Mouse (Mus musculus) lung, adult 18-20 months (tissue): Measurements from ENCODE around the gene Zfp366.
"Not testable (repeated sequence)": the region's sequence is repeated elsewhere in the genome, so short reads cannot be mapped to it uniquely, and the experiment has no call there.

Experiments
- DNase-seq, 2 experiments: peaks; one replicate each; pipeline ENCODE4 v3.0.0; 2022; ENCODE audit warnings: mixed read lengths in 2 of 2

Gene Zfp366

DNA sequence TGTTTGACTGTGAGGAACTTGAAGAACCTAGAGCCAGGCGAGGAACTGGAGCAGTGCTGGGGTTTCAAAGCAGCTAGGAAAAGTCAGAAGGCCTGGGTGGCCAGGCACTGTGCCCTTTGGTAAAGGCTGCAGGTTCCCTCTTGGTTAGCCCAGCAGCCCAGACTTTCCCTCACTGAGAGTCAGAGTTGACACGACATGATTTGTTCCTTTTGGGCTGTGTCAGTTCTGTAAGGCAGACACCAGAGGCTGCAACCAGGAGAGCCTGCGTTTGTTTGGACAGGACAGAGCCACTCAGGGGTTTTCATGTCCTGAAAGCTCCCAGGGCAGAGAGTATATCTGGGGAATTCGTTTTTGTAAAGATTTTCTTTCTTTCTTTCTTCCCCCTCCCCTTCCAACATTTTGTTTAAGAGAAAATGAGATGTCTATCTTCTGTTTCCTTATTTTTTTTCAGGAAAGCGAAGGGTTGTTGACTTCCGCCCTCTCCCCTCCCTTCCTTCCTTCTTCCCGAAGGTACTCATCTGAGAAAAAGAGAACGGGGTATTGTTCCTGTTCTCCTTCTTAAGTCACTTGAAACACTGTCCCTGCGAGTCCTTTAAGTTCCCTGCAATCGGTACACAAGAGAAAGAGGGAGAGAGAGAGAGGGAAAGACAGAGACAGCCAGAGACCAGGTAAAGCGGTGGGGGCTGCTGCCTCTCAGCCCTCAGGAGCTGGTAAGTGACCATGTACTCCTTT, at the start of gene Zfp366:
Gene Zfp366 (plus strand): TSS at position 669 of the 732 bp plus-strand sequence.
- no peak for DNase-seq

DNA sequence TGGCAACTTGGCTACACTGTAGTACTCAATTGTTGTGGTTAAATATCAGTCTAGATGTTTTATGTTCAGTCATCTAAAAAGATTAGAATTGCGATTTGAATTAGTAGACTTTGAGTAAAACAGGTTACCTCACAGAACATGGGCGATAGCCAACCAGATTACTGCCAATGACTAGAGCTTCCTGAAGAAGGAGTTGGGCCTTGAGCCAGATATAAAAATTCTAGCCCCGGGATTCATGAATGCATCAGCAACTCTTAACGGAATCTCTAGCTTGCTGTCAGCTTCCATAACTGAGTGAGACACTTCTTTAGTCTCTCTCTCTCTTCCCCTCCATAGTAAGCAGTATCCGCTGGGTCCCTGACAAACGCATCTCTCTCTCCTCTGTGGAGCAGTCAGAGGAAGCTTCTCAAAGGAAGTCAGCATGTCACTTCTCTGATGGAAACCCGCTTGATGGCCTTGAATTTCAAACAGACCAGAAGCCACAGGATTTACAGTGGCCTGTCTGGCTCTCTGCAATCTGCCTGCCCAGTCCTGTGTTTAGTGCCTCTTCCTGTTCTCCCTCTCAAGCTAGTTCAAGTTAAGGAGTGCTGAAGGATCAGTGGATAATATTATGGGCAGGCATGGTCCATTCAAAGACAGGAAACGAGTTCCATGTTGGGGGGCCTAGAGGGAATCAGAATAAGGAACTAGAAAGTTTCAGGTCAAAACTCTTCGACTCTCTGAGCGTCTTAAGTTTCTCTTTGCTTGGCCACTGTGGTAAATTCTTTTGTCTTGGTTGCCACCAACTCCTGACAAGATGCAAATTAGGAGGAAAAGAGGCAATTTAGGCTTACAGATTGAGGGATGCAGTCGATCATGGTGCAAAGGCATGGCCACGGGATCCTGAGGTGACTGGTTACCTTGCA, 46.0 kb upstream of the Zfp366 start:
- no peak for DNase-seq

DNA sequence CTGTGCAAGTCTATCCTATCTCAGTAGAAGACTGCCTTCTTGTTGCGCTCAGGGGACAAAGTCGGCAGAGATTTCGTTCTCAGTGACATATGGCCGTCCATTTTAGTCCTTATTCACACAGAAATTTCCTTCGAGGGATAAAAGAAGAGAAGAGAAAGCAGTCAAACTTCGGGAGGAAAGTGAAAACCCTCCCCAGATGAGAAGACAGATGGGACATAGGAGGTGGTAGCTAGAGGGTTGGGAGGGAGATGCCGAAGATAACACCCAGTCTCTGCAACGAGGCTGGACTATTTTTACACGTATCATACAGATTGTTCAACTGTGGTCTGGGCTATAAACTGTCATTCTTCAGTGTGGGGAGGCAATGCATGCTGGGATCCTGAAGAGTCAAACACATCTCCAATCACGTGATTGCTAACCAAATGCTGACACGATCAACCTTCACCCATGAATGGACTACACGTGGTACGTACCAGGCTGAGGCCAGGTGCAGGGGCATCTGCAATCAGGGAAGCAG, 38.2 kb upstream of the Zfp366 start:
- DNase-seq = no peak

DNA sequence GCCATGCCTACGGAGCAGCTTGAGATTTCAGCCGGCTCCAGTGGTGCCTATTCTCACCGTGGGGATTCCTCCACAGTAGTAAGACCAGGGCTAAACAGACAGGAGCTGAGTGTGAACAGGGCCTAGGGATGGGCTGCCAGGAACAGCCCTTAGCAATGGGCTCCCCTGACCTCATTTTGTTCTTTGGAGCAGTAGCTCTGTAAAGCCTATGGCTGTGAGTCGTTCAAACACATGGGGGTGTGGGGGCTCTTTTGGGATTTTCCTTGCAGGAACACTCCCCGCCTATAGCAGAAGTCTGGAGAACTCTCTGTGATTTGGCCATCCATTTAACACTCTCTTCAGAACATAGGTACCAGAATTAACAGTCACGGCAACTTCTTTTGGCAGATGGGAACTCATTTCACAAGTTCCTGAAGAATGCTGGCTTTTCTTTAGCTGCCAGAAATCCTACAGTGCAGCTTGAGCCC, 36.9 kb upstream of the Zfp366 start:
- no peak for DNase-seq

DNA sequence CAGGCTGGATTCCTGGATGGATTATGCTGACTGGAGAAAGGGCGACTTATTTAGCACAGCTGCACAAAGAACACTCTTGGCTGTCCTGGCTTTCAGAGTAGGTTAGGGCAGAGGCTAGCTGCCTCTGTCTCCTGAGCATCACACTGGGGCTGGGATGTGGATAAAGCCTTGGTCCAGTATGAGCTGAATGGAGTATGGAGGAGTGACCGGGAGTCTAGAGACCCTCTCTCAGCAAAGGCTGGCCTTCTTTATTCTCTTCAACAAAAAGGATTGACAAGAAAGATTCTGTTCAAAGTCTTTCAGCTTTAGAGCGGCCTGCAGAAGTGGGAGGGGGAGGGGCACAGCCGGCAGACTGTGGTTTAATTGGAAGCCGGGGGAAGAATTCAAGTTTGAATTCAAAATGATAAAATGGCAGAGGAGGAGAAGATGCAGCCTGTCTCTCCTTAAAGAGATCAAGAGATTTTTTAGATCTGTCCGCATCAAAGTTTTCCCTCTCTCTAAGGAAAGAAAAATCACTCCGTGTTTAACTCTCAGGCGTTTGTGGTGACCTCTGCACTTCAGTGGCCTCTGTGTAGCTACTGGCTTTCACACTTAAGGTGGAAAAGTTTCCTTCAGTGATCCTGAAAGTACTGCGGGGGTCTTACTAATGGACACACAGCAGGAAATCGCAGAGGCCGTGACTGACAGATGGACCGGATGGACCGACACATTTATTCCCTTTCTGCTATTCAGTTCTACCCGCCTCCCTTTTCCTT, 34.9 kb upstream of the Zfp366 start:
- no peak for DNase-seq

DNA sequence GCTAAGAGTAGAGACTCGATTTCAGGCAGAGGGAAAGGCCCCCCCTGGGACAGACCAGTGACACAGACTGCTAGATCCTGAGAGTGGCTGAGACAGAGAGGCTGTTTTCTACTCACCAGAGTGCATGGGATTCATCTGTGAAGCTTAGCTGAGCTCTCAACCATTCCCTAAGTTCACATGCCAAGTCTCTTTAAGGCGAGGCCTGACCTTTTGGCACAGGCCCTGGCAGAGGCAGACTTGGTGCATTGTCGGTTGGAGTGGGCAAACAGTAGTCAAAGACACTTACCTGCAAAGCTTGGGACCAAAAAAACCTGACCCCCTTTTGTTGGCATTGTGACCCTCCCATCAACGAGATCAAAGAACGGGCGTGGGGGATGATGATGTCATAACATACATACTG, 34.0 kb upstream of the Zfp366 start:
- no peak for DNase-seq

DNA sequence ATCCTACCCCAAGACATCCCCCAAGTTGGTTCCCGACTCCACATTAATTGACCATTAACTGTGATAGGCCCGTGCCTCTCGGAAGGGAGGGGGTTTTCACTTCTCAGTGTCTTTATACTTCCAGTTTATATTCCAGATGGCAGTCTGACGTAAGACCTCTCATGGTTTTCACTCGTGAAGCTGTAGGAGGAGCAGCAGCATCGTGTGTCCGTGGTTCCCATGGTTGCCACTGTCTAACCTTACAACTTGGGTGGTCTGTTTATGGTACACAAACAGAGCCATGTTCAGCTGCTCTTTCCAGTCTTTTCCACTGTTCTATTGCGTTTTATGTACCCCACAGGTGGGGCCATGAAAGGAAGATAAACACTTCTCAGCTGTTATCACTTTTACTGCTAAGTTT, 33.5 kb upstream of the Zfp366 start:
- no peak for DNase-seq

DNA sequence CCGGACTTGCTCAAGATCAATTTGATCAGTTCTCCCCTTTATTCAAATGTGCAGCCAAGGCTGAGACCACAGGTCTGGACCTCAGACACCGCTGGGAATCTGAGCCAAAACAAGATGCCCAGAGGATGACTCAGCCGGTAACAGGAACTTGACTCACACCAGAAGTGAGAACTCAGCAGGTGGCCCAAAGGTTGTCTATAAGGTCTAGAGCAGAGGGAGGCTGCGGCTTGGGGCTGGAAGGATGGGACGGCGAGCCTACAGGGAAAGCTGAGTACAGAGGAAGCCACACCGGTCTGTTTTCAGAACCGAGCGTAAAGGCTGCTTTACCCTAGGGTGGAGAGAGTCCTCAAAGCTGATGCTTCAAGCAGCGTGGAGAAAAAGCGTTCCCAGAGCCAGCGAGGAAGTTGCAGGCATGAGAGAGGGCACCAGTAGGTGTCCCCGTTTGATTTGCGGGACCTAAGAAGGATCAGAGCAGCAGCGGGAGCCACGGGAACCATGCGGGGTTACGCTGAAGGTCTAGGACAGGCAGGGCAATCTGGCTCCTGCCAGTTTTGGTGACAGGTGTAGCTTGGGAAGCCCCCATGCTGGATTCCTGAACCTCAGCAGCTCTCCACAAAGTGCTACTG, 32.2 kb upstream of the Zfp366 start:
- no peak for DNase-seq

DNA sequence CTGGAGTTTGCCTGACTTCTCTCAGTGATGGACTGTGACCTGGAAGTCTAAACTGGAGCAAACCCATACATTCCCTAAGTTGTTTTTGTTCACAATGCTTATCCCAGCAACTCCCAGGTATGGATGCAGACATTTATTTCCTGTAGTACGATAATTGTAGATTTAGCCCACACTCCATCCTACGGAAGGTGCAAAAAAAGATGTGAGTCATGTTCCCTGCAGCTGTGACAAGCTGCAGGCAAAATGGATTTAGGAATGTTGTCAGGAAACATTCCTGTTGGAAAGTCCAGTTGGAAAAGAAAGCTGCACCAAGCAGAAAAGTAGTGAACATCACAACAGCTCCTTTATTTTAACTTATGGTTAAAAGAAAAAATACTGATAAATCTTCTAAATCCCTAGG, 26.9 kb upstream of the Zfp366 start:
- no peak for DNase-seq

DNA sequence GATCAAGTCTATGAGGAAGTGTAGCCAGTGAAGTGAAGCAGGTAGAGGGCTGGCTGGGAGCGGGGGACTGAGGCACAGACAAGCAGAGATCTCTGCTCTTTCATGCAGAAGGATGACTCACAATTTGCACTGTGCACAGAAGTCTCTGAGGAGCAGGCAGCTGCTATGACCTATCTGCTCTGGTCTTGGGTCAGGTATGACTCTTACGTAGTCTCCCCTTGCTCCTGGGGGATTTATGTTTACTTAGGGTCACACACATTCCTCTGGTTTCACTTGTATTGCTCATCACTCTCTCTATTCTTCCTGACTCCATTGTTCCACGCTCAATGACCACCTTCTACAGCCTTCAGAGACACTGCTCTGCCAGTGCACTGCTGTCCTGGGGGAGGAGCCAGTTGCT, 25.9 kb upstream of the Zfp366 start:
- DNase-seq = no peak

DNA sequence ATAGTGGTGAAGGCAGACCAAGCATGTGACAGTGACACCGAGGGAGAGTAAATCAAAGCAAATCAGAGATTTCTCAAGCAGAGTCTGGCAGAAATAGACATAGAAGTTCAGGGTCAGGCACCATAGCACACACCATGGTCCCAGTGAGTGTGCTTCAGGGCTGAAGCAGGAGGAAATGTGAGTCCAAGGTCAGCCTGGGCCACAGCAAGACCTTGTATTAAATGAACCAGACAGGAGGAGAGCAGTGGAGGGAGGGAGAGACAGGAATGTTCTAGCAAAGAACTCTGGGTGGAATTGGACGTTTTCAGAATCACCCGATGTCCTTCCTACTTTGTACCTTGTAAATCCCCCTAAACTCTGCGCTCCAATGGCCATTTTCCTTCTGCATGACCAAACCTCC, 21.6 kb upstream of the Zfp366 start:
- no peak for DNase-seq

DNA sequence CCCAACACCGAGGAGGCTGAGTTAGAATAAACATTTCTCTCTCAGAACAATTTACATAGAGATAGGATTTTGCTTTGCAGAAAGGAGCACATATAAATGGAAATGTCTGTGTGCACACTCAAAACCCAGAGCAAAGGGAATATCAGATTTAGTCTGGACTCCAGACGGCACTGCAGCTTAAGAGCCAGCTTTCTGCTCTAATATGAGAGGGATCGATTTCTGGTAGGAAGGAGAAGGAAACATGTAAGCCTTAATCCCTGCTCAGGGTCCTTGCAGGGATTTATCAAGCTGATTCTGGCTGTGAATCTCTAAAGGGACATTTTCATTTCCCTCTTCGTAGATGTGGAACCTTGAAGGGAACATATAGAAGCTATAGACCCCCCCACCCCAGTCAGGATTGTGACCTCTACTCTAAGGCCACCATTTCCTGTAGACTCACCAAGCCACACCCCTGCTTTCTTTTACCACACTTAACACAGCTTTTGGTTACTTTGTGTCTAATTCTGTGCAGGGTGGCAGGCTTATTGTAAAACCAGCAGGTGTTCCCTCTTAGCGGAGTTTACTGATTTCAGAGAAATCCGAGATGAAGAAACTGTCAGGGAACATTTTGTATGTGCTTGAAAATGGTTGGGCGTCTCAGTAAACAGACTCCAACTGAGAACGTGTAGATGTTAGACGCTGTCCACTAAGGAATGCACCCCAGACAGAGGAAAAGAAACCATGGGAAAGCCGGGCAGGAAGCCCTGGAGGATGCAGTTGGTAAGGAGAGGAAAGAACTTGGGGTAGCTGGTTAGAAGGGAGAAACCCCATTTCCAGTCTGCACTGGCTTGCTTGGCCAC, 20.9 kb upstream of the Zfp366 start:
- no peak for DNase-seq

DNA sequence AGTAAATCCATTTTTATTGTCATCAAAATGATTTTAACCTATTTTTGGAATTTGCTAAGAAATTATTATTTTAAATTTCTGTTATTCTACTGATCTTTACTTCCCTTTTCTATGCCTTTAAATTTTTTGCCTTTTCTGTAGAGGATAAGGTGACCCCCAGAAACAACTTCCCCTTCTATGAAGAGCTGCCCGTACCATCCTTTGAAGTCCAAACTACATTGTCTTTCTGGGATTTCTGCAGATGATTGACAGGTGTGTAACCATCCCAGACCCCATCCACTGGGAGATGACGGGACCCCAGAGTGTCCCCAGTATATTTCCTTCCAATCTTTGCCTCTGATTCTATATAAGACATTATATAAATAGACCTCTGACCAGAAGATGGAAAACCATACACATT, 20.3 kb upstream of the Zfp366 start:
- no peak for DNase-seq

DNA sequence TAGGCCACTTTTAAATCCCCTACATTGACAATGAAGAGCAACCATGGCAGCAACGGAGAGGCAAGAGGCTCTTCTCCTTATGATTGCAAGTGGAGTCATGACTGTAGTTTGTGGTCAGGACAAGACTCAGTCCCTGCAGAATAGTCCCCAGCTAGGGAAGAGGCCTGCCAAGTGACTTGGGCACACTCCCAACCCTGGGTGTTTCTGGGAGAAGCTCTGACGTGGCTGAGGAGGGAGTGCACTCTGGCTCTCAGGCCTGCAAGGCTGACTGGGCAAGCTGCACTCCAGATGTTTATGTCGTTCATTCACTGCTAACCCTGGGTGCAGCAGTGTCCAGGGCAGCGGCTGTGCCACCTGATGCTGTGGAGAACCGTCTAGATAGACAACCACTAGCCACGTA, 15.2 kb upstream of the Zfp366 start:
- peak; percentile 56 to 74 for DNase-seq

DNA sequence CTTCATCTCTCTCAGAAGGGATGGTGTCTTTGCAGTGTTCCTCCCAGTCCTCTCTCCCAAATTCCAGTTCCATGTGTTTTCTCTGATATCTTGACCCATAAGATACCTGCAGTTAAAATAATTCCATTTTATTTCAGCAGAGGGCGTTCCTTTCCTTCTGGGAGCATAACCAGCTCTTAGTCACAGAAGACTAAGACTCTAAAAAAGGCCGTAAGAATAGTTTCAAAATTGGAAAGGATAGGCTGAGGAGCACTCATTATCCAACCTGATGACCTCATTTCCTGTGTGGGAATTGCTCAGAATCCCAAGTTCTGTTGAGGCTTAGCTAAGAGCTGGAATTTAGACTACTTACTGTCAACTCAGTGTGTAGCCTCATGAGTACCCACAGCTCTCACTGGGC, 14.3 kb upstream of the Zfp366 start:
- no peak for DNase-seq

DNA sequence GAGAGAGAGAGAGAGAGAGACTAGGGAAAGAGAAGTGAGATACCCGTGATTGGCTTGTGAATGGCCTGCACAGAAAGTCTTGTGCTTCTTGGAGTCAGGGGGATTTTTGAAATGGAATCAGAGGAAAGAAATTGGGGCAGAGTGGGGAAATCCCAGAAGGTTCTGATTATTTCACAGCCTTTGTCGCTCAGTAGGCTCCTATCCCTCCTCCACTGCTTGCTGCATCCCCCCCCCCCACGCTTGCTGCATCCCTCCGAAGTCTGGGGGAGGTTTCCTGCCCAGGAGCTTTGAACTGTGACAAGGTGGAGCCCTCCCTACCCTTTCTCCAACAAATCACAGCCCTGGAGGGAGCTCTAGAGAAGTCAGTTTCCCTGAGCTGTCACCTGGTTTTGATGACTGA, 10.8 kb upstream of the Zfp366 start:
- DNase-seq = no peak

DNA sequence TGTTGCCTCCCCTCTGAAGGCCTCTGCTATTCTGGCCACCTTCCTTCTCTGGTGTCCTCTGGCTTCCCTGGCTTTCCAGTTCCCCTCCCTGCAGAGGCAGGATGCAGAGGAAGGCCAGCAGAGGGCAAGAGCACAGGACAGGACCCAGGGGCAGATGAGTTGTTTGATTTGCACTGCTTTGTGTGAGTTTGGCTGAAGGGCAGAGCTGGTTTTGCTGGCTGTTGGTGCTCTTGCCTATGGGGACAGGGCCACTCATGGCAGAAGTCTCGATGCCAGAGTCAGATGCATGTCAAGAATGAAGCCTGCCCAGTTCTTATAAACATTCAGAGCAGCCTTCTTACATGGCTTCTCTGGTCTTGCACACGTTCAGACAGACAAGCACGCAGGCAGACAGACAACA, 1.8 kb upstream of the Zfp366 start:
- not testable (repeated sequence) for DNase-seq

DNA sequence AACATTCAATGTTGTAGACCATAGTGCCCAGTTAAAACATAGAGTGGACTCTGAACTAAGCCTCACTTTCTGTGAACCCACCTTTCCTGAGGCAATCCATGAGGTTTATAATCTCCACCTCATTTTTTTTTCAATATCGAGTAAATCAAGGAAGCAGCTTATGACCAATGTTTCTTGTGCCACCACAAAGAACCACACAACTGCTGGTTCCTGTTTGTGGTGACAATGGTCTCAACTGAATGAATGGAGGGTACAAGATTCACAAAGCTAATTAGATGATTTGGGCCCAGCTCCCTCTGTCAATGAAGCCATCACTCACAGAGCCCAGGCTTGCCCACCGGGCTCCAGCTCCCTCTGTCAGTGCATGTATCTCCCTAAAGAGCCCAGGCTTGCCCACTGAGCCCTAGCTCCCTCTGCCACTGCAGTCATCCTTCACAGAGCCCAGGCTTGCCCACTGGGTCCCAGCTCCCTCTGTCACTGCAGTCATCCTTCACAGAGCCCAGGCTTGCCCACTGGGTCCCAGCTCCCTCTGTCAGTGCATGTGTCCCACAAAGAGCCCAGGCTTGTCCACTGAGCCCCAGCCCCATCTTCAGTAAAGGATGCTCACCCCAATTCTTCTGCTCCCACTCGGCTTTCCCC, 1.2 kb upstream of the Zfp366 start:
- DNase-seq = no peak

DNA sequence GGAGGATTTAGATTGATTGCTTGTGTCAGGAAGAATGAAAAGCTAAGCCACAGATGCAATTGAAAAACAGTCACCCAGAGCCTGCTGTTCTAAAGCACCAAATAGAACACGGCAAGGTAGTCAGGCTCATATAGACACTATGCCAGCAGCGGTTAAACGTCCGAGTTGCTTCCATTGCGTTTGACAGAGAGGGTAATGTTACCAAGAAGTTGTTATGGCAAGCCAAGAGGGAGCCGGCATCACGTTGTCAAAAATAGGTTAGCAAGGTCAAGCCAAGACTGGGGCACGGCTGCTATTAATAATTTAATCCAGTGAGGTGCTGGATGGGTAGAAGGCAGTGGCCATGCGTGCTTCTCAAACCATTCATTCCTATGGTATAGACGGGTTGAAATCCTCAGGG, 950 bp downstream of the Zfp366 start:
- no peak for DNase-seq

DNA sequence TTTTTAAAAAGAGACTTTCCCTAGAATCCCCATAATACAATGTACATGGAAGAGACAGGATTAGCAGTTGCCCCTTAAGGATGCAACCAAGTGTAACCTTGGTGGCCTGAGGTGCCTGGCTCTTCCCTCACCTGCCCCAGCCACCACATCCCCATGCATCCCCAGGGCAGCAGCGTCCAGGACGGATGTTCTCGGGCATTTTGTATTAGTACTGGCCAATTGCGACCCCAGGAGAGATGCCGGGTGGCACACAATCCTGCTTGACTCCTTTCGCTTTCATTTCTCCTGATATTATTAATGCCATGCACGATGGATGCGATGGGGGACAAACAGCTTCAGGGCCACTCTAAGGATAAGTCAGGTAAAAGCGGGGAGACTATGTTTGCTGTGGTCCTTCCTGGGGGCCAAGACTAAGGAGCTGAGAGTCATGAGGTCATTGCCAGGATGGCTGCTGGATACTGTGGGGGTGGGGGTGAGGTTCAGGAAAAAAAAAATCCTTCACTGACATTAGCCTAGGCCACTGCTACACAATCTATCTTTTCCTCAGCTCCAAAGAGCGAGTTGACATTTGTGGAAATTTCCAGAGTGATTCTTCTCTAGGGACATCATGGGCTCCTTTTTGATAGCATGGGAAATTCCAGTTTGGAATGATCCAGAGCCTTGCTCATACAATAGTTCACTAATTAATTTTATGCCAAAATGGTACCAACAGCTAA, 1.7 kb downstream of the Zfp366 start:
- DNase-seq = no peak

DNA sequence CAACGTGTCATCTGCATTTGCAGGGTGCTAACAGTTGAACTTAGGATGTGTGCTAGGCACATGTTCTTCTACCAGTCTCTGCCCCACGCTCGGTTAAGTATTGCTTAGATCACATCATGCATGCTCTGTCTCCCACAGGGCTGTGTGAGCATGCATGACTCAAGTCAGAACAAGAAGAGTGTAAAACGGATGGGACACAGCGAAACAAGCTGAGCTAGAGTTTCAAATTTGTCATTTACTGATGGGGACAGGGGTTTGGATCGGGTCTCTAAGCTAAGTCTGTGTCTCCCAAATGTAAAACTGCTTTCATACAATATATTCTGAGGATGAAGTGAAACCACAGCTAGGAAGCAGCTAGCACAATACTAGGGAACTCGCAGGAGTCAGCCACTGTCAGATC, 2.2 kb downstream of the Zfp366 start:
- no peak for DNase-seq
